Mouse (Mus musculus): ENCODE results near the gene Gucy1b2. TPM values are rescaled to one million over a fixed set of nuclear protein-coding genes. Genes with fewer than 3 reads are reported as not detected.

The Gucy1b2 gene
- polyA plus RNA-seq (2014; fragmentation: Nextera tagmentation; extraction: Ambion mirVana), result 0.08 and 0.20 TPM in 2 replicates

- Histone ChIP-seq H3K9ac (ENCODE audit: low read length) (peak within 1 kb of the TSS; percentile 34; the same call in 1 of the 2 replicates), H3K4me2 (ENCODE audit: low read length) (peak within 1 kb of the TSS; percentile 55), H3K36me3 (ENCODE audit: control insufficient read depth, insufficient read depth, low read length) (no peaks in the 10 kb centered on the region), H3K9me3 (ENCODE audit: control insufficient read depth, low read length) (no peaks in the 10 kb centered on the region), H3K27me3 (ENCODE audit: control insufficient read depth, insufficient read depth, low read length) (no peaks in the 10 kb centered on the region), H3K4me3 (ENCODE audit: control insufficient read depth in 1 of 2, insufficient read depth in 1 of 2, low read depth in 1 of 2, low read length in 2 of 2) (no peak within 1 kb of the TSS), H3K27ac (replicated peaks in 1 of 2; ENCODE audit: control insufficient read depth in 1 of 2, insufficient read depth in 1 of 2, low read depth in 2 of 2, low read length in 2 of 2) (peak within 1 kb of the TSS in 1 of 2 experiments; percentile 19; a peak in 1 of 4 replicates), H3K4me1 (ENCODE audit: control insufficient read depth in 2 of 2, insufficient read depth in 2 of 2, low read length in 2 of 2) (peaks cover 8 to 11% of the 10 kb centered on the region in 2 experiments)
- WGBS, result 30% methylated on average over 9 of the region's 9 CpGs
- ATAC-seq (ENCODE audit: insufficient number of reproducible peaks, insufficient read depth, low FRiP score, low read depth), result no peak
Measured at GRCm38 (mm10) chr14:62456239-62456747, at the start of gene Gucy1b2. Gucy1b2 (minus strand) TSS chr14:62456289.

- H3K4me2 ChIP-seq (ENCODE audit: low read length), result no peak overlapping the region
- H3K9me3 ChIP-seq (ENCODE audit: control insufficient read depth, low read length), result no peaks in the 10 kb centered on the region
- H3K9ac ChIP-seq (ENCODE audit: low read length), result no peak overlapping the region
- H3K27me3 ChIP-seq (ENCODE audit: control insufficient read depth, insufficient read depth, low read length), result no peaks in the 10 kb centered on the region
- H3K4me1 ChIP-seq (ENCODE audit: control insufficient read depth in 2 of 2, insufficient read depth in 2 of 2, low read length in 2 of 2), result no peaks in the 10 kb centered on the region; a peak in 1 of 4 replicates
- no peak overlapping the region for H3K4me3 ChIP-seq (ENCODE audit: control insufficient read depth in 1 of 2, insufficient read depth in 1 of 2, low read depth in 1 of 2, low read length in 2 of 2)
- H3K36me3 ChIP-seq (ENCODE audit: control insufficient read depth, insufficient read depth, low read length), result no peaks in the 10 kb centered on the region
- WGBS, result 61% methylated on average over 7 of the region's 7 CpGs
- H3K27ac ChIP-seq (replicated peaks in 1 of 2; ENCODE audit: control insufficient read depth in 1 of 2, insufficient read depth in 1 of 2, low read depth in 2 of 2, low read length in 2 of 2), result no peak overlapping the region
- no peak for ATAC-seq (ENCODE audit: insufficient number of reproducible peaks, insufficient read depth, low FRiP score, low read depth)
Measured at GRCm38 (mm10) chr14:62497391-62497790, 41.3 kb upstream of the Gucy1b2 start.

- H3K27ac ChIP-seq (replicated peaks in 1 of 2; ENCODE audit: control insufficient read depth in 1 of 2, insufficient read depth in 1 of 2, low read depth in 2 of 2, low read length in 2 of 2), result no peak overlapping the region
- H3K36me3 ChIP-seq (ENCODE audit: control insufficient read depth, insufficient read depth, low read length), result no peaks in the 10 kb centered on the region
- no peak overlapping the region for H3K4me3 ChIP-seq (ENCODE audit: control insufficient read depth in 1 of 2, insufficient read depth in 1 of 2, low read depth in 1 of 2, low read length in 2 of 2)
- WGBS, result 4% methylated on average over 1 of the region's 1 CpGs
- no peak for ATAC-seq (ENCODE audit: insufficient number of reproducible peaks, insufficient read depth, low FRiP score, low read depth)
- no peak overlapping the region for H3K4me2 ChIP-seq (ENCODE audit: low read length)
- H3K27me3 ChIP-seq (ENCODE audit: control insufficient read depth, insufficient read depth, low read length), result no peaks in the 10 kb centered on the region
- peaks cover 0 to 2% of the 10 kb centered on the region in 2 experiments; a peak in 1 of 4 replicates for H3K4me1 ChIP-seq (ENCODE audit: control insufficient read depth in 2 of 2, insufficient read depth in 2 of 2, low read length in 2 of 2)
- no peak overlapping the region for H3K9ac ChIP-seq (ENCODE audit: low read length)
- no peaks in the 10 kb centered on the region for H3K9me3 ChIP-seq (ENCODE audit: control insufficient read depth, low read length)
Measured at GRCm38 (mm10) chr14:62496501-62496900, 40.4 kb upstream of the Gucy1b2 start.

GRCm38 (mm10) chr14:62493456-62493855, 37.4 kb upstream of the Gucy1b2 start:
- ATAC-seq (ENCODE audit: insufficient number of reproducible peaks, insufficient read depth, low FRiP score, low read depth), result no peak
- peaks cover 0 to 2% of the 10 kb centered on the region in 2 experiments; a peak in 1 of 4 replicates for H3K4me1 ChIP-seq (ENCODE audit: control insufficient read depth in 2 of 2, insufficient read depth in 2 of 2, low read length in 2 of 2)
- WGBS, result 57% methylated on average over 5 of the region's 5 CpGs
- H3K4me3 ChIP-seq (ENCODE audit: control insufficient read depth in 1 of 2, insufficient read depth in 1 of 2, low read depth in 1 of 2, low read length in 2 of 2), result no peak overlapping the region
- H3K9me3 ChIP-seq (ENCODE audit: control insufficient read depth, low read length), result no peaks in the 10 kb centered on the region
- no peaks in the 10 kb centered on the region for H3K27me3 ChIP-seq (ENCODE audit: control insufficient read depth, insufficient read depth, low read length)
- H3K4me2 ChIP-seq (ENCODE audit: low read length), result no peak overlapping the region
- no peaks in the 10 kb centered on the region for H3K36me3 ChIP-seq (ENCODE audit: control insufficient read depth, insufficient read depth, low read length)
- H3K27ac ChIP-seq (replicated peaks in 1 of 2; ENCODE audit: control insufficient read depth in 1 of 2, insufficient read depth in 1 of 2, low read depth in 2 of 2, low read length in 2 of 2), result no peak overlapping the region
- no peak overlapping the region for H3K9ac ChIP-seq (ENCODE audit: low read length)

GRCm38 (mm10) chr14:62492196-62492850, 36.2 kb upstream of the Gucy1b2 start:
- no peak overlapping the region for H3K27ac ChIP-seq (replicated peaks in 1 of 2; ENCODE audit: control insufficient read depth in 1 of 2, insufficient read depth in 1 of 2, low read depth in 2 of 2, low read length in 2 of 2)
- H3K36me3 ChIP-seq (ENCODE audit: control insufficient read depth, insufficient read depth, low read length), result no peaks in the 10 kb centered on the region
- no peak overlapping the region for H3K4me2 ChIP-seq (ENCODE audit: low read length)
- H3K9me3 ChIP-seq (ENCODE audit: control insufficient read depth, low read length), result no peaks in the 10 kb centered on the region
- peak; percentile 54; the same call in 1 of the 2 replicates for ATAC-seq (ENCODE audit: insufficient number of reproducible peaks, insufficient read depth, low FRiP score, low read depth)
- no peak overlapping the region for H3K4me3 ChIP-seq (ENCODE audit: control insufficient read depth in 1 of 2, insufficient read depth in 1 of 2, low read depth in 1 of 2, low read length in 2 of 2)
- peaks cover 0 to 2% of the 10 kb centered on the region in 2 experiments; a peak in 1 of 4 replicates for H3K4me1 ChIP-seq (ENCODE audit: control insufficient read depth in 2 of 2, insufficient read depth in 2 of 2, low read length in 2 of 2)
- WGBS, result 31% methylated on average over 16 of the region's 16 CpGs
- no peak overlapping the region for H3K9ac ChIP-seq (ENCODE audit: low read length)
- H3K27me3 ChIP-seq (ENCODE audit: control insufficient read depth, insufficient read depth, low read length), result no peaks in the 10 kb centered on the region

- Histone ChIP-seq H3K9ac (ENCODE audit: low read length) (no peak overlapping the region), H3K27me3 (ENCODE audit: control insufficient read depth, insufficient read depth, low read length) (no peaks in the 10 kb centered on the region), H3K36me3 (ENCODE audit: control insufficient read depth, insufficient read depth, low read length) (no peaks in the 10 kb centered on the region), H3K4me3 (ENCODE audit: control insufficient read depth in 1 of 2, insufficient read depth in 1 of 2, low read depth in 1 of 2, low read length in 2 of 2) (no peak overlapping the region), H3K27ac (replicated peaks in 1 of 2; ENCODE audit: control insufficient read depth in 1 of 2, insufficient read depth in 1 of 2, low read depth in 2 of 2, low read length in 2 of 2) (no peak overlapping the region), H3K4me2 (ENCODE audit: low read length) (no peak overlapping the region), H3K9me3 (ENCODE audit: control insufficient read depth, low read length) (no peaks in the 10 kb centered on the region), H3K4me1 (ENCODE audit: control insufficient read depth in 2 of 2, insufficient read depth in 2 of 2, low read length in 2 of 2) (peaks cover 0 to 2% of the 10 kb centered on the region in 2 experiments; a peak in 1 of 4 replicates)
- 79% methylated on average over 7 of the region's 7 CpGs for WGBS
- no peak for ATAC-seq (ENCODE audit: insufficient number of reproducible peaks, insufficient read depth, low FRiP score, low read depth)
Measured at GRCm38 (mm10) chr14:62488270-62488669, 32.2 kb upstream of the Gucy1b2 start.

- Histone ChIP-seq H3K9me3 (ENCODE audit: control insufficient read depth, low read length) (no peaks in the 10 kb centered on the region), H3K27me3 (ENCODE audit: control insufficient read depth, insufficient read depth, low read length) (peaks cover 5% of the 10 kb centered on the region; the same call in 1 of the 2 replicates), H3K4me3 (ENCODE audit: control insufficient read depth in 1 of 2, insufficient read depth in 1 of 2, low read depth in 1 of 2, low read length in 2 of 2) (no peak overlapping the region), H3K27ac (replicated peaks in 1 of 2; ENCODE audit: control insufficient read depth in 1 of 2, insufficient read depth in 1 of 2, low read depth in 2 of 2, low read length in 2 of 2) (no peak overlapping the region), H3K36me3 (ENCODE audit: control insufficient read depth, insufficient read depth, low read length) (no peaks in the 10 kb centered on the region), H3K4me1 (ENCODE audit: control insufficient read depth in 2 of 2, insufficient read depth in 2 of 2, low read length in 2 of 2) (no peaks in the 10 kb centered on the region), H3K4me2 (ENCODE audit: low read length) (no peak overlapping the region), H3K9ac (ENCODE audit: low read length) (no peak overlapping the region)
- no peak for ATAC-seq (ENCODE audit: insufficient number of reproducible peaks, insufficient read depth, low FRiP score, low read depth)
- 32% methylated on average over 8 of the region's 8 CpGs for WGBS
Measured at GRCm38 (mm10) chr14:62481381-62481780, 25.3 kb upstream of the Gucy1b2 start.

All from heart, embryonic 14.5 days (tissue).